Mouse (Mus musculus): Measurements from ENCODE around the gene Hist2h3c1.
A peak's percentile ranks its signal among the peaks of the same experiment; 100 is the strongest.

- TF ChIP-seq CTCF (conservative IDR thresholded peaks at IDR 0.05; ENCODE audit: low read length) (peak; percentile 70), POU5F1 (IDR thresholded peaks at IDR 0.05; ENCODE audit: borderline replicate concordance, low read length) (no peak), NANOG (IDR thresholded peaks at IDR 0.05; ENCODE audit: borderline replicate concordance, low read length) (no peak)
Observed at GRCm38 (mm10) chr3:96277800-96278624, 31.5 kb downstream of the Hist2h3c1 start.
